Mouse (Mus musculus) bone marrow, adult 2 months (tissue): ENCODE measurements around the gene Slc6a21. TPM values are rescaled to one million over a fixed set of nuclear protein-coding genes. Genes with fewer than 3 reads are reported as not detected.

Source experiments
- H3K27ac ChIP-seq: fragments of 200-500 bp; 2 replicates; pipeline ENCODE4 v1.5.1; 2012; ENCODE audit warnings: low read depth, mild to moderate bottlenecking, control low read depth, inconsistent platforms, low read length; ENCODE audit not compliant: control insufficient read depth, poor library complexity, insufficient read depth
- H3K4me1 ChIP-seq: fragments of 200-500 bp; 2 replicates; pipeline ENCODE4 v1.6.1; 2011; ENCODE audit warnings: low read length; ENCODE audit not compliant: control insufficient read depth, insufficient read depth
- H3K4me3 ChIP-seq: fragments of 200-500 bp; replicated peaks from 2 replicates; pipeline ENCODE3; 2011; ENCODE audit warnings: mild to moderate bottlenecking, low read depth, low read length, control low read depth; ENCODE audit not compliant: control insufficient read depth
- CTCF ChIP-seq: fragments of 200-500 bp; IDR thresholded peaks from 2 replicates; pipeline ENCODE4 v1.5.1; 2011; ENCODE audit warnings: low read length, control low read depth; ENCODE audit not compliant: control insufficient read depth, insufficient read depth
- POLR2A ChIP-seq: fragments of 200-500 bp; IDR thresholded peaks from 2 replicates; pipeline ENCODE4 v1.6.1; 2011; ENCODE audit warnings: low read depth, mild to moderate bottlenecking, control low read depth, low read length, borderline replicate concordance; ENCODE audit not compliant: control insufficient read depth
- WGBS: fragments of 180-500 bp; shearing (Covaris S2); methylation state at CpG from one replicate; pipeline ENCODE4 v1.1.7; 2018; 5-methylcytosine and 5-hydroxymethylcytosine counted together
- polyA plus RNA-seq: library from polyadenylated mRNA; stranded (reverse); fragments of >200 nt; gene quantifications from 2 replicates; pipeline ENCODE4 v1.2.4, GENCODE M21; 2011; ENCODE audit warnings: low replicate concordance; ENCODE audit not compliant: missing spikeins, insufficient read depth, insufficient read length

Gene Slc6a21
- polyA plus RNA-seq, 1 experiment, result not detected

DNA sequence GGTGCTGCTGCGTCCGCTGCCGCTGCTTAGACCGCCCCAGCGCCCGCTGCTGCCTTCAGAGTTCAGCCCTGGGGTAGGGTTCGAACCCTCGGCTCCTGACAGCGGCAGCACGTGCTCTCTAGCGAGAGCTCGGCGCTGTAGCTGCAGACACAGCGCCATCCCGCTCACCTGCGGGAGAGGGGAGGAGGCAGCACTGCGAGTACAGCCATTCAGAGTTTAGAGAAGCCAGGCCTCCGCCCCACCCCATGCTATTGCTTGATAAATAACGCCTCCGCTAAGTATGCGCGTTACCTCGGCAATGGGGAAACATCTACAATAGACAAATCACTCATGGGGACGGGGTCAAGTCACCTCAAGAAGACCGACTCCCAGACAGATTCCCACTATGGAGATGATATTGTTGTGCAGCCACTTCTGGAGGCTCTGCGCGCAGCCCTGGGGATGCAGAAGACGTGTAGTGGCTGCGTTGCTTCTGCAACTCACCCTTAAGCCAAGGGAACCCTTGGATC lies 42.9 kb upstream of the Slc6a21 start:
- Histone ChIP-seq H3K4me3 (no peak overlapping the region), H3K4me1 (peaks cover 3% of the 10 kb centered on the region; the same call in 1 of the 2 replicates), H3K27ac (peak overlapping the region; percentile 18; the same call in 1 of the 2 replicates)
- WGBS, result 85% methylated on average over 29 of the region's 29 CpGs
- no peak; the same call in 1 of the 2 replicates for TF ChIP-seq POLR2A
- no peak for TF ChIP-seq CTCF

DNA sequence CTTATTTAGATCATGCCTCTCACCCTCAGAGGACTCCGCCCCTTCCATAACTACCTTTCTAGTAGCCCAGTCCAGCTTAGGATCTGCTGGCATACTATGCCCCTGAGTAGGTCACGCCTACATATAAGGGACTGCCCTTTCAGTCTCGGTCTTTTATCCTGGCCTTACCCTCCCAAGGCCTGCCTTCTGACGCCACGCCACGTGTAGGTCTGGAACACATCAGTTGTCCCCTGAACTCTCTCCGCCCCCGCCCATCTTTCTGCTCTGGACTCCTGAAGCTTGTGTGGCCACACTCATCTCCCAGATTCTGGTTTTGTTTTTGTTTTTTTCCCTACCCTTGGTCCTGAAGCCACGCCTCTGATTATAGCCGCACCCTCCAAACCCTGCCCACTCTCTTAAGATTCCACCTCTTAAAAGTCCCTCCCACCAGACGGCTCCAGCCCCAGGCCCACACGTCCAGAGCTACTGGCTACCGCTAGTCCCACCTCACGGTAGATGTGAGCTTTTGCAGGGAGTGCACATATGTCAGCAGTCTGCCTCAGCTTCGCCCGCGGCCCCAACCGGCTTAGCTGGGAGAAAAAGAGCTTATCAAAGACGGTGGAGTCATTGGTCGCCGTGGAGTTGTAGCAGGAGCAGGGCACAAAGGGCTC lies 42.3 kb upstream of the Slc6a21 start:
- Histone ChIP-seq H3K4me3 (no peak overlapping the region), H3K4me1 (peaks cover 4% of the 10 kb centered on the region; the same call in 1 of the 2 replicates), H3K27ac (no peak overlapping the region)
- 81% methylated on average over 21 of the region's 21 CpGs for WGBS
- TF ChIP-seq POLR2A (no peak; the same call in 1 of the 2 replicates), CTCF (no peak)

DNA sequence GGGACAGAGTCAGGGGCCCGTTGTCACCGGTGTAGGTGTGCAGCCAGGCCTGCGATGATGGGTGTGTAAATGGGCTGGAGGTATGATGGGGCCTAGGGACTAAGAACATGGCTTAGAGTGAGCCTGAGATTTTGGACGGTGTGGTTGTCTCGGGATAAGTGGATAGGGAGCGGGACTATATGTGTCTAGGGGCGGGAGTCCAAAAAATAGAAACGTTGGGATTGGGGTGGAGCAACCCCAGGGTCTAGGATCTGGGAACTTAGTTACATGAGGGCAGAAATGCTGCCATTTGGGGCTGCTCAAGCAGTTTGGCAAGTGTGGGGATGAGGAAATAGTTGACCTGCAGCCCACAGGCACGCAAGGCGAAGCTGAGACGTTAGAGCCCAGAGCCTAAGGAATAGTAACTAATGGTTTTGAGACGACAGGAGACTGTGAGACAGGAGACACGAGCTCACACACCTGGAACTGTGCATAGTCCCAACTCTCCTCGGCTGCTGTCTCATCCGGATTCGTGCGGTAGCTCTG lies 41.6 kb upstream of the Slc6a21 start:
- WGBS, result 68% methylated on average over 17 of the region's 17 CpGs
- peaks cover 5% of the 10 kb centered on the region; the same call in 1 of the 2 replicates for H3K4me1 ChIP-seq
- no peak overlapping the region for H3K4me3 ChIP-seq
- no peak for TF ChIP-seq CTCF
- no peak; the same call in 1 of the 2 replicates for TF ChIP-seq POLR2A
- H3K27ac ChIP-seq, result no peak overlapping the region

DNA sequence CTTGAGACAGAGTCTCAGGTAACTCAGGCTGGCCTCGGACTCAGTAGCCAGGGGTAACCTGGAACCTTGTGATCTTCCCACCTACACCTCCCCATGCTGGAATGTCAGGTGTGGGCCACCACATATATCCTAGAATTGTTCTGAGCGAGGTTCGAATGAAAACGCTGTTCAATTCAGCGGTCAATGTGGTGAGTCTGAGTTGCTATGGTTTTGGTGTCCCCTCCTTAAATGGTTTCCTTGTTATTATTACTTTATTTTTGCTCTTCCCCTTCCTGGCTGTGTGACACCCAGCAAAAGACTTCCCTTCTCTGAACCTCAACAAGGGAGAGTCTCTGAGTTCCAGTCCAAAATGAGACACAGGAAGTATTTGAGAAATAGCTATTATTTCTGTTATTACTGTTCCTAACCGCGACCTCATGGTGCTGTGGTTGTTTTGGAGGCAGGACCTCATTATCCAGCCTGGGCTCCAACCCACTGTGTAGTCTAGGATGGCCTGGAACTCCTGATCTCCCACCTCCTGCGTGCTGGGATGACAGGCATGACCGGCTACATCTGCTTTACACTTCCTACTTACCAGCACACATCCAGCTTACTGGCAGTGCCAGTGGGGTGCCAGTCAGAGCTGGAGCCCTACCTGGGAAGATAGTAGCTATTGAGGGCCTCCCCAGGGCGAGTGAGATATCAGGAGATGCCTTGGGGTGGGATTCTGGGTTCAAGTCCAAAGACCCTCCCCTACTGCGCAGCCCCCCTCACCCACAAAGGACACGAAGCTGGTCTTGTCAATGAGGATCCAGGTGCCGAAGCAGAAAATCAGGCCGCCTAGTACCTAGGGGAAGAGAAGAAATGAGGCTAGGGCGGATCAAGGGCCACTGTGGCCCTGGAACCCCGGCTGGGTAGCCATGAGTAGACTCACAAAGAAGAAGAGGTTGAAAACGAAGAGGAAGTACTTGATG lies 39.3 kb upstream of the Slc6a21 start:
- TF ChIP-seq CTCF (no peak), POLR2A (no peak)
- Histone ChIP-seq H3K4me1 (peaks cover 5% of the 10 kb centered on the region; the same call in 1 of the 2 replicates), H3K27ac (peak overlapping the region; percentile 94), H3K4me3 (peak overlapping the region; percentile 82)
- 12% methylated on average over 17 of the region's 17 CpGs for WGBS

DNA sequence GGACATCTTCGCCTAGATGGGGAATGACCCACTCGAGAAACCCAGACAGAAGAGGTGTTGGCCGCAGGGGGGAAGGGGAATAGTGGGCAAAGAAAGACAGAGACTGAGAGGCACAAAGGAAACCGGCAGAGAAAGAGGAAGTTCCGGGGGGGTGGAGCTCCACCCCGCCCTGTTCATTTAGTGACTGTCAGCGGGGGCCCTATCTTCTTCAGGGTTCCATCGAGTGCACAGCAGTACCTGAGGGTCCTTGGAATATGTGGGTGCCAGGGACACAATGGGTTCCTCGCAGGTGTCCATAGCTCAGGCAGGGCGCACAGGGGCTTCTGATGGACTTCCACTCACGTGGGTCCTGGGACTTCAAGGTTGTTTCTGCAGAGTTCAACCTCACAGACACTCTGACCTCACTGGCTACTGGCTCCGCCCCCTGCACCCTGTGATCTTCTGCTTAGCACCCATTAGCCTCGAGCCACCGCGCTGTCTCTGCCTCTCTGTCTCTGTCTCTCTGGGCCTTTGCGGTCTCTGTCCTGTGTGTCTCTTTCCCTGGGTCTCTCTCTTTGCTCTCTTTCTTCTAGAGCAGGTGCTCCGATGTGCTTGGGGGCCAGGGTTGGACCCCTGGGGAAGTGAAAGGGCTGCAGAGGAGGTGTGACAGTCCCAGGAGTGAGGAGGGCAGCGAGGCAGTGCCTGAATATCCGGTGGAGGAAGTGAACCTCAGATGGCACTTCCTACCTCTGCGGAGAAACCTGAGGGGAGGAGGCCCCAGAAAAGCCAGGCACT lies 38.4 kb upstream of the Slc6a21 start, which contains the start of gene Cd37:
Gene Cd37 (minus strand): TSS at position 393 of the 774 bp plus-strand sequence.
- peak within 1 kb of the TSS; percentile 94 for H3K27ac ChIP-seq
- WGBS, result 3% methylated on average over 20 of the region's 20 CpGs
- H3K4me1 ChIP-seq, result peaks cover 5% of the 10 kb centered on the region; the same call in 1 of the 2 replicates
- H3K4me3 ChIP-seq, result peak within 1 kb of the TSS; percentile 82
- peak; percentile 23; the same call in 1 of the 2 replicates for TF ChIP-seq POLR2A
- TF ChIP-seq CTCF, result no peak

DNA sequence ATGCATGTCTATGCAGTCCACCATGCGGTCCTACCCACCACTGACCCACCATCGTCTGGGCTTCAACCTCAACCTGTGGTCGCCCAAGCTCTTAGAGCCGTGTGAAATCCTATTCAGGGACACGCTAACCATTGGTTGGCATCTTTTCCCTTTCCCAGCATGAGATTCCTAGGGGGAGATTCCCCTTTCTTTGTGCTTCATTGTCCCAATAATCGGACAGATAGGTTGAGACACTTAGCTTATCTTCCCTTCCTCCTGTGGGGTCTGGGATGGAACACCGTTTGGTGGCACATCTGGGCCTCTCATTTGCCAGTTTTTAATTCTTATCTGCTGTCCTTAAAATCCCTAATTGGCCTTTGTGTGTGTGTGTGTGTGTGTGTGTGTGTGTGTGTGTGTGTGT lies 37.2 kb upstream of the Slc6a21 start:
- Histone ChIP-seq H3K4me1 (peaks cover 5% of the 10 kb centered on the region; the same call in 1 of the 2 replicates), H3K27ac (peak overlapping the region; percentile 94; the same call in 1 of the 2 replicates), H3K4me3 (no peak overlapping the region)
- TF ChIP-seq POLR2A (no peak), CTCF (no peak)
- WGBS, result 86% methylated on average over 7 of the region's 7 CpGs

DNA sequence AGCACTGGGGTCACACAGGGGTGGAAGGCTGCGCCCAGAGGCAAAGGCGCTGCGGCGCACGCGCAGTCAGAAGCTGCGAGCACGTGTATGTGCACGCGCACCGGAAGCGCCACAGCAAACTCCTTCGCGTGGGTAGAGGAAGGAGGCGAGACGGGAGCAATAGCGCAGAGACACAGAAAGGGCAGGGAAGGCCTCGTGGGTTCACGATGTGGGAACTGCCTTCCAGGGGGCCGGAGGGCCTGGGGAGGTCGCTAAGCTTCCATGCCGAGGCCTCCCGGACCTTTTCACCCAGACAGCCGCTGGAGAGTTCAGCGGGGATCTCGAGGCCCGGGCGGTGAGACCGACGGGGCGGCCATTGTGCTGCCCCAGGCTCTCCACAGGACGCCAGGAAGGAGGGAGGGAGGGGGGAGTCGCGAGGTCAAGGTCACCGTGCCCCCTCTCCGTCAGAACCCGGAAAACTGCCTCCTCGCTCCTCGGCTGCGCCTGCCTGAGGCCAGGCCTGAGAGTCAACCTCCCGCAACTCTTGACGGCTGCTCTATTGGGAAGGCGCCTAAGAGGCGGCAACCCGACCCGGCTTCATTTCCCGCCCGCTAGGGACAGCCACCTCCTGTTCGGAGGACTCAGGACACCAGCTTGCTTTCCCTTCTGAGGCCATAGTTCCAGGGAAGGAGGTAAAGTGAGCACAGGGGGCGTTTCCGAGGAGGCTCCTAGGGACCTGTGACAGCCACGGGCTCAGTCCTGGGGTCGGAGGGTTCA lies 36.5 kb upstream of the Slc6a21 start, which contains the start of gene Slc6a16:
Gene Slc6a16 (plus strand): TSS at position 453 of the 756 bp plus-strand sequence.
- 86% methylated on average over 53 of the region's 53 CpGs for WGBS

More for the DNA sequence above, 36.5 kb upstream of the Slc6a21 start, which contains the start of gene Slc6a16:
- TF ChIP-seq CTCF, result no peak
- no peak for TF ChIP-seq POLR2A
- Histone ChIP-seq H3K4me3 (no peak within 1 kb of the TSS), H3K4me1 (peaks cover 4% of the 10 kb centered on the region; the same call in 1 of the 2 replicates), H3K27ac (peak within 1 kb of the TSS; percentile 94; the same call in 1 of the 2 replicates)
